Mouse (Mus musculus): ENCODE measurements at regions not wholly inside any gene's neighbourhood (a gene's known extent, or its start where the extent isn't known, plus 50 kb on each side); places are given as distances from the start of the nearest gene placed in this dataset.

- no peak for TF ChIP-seq CTCF (conservative IDR thresholded peaks at IDR 0.05; ENCODE audit: insufficient read depth, insufficient read length, low read depth, low read length)
- TF ChIP-seq POLR2A (IDR thresholded peaks at IDR 0.05; ENCODE audit: low read depth, low read length), result no peak
These were observed 141.4 kb upstream of the Ubr2 start for GRCm38 (mm10) chr17:47151557-47152278.

Measured in kidney, adult 2 months (tissue).